In genomic region chr16:8643855-8644254, GRCm38 (mm10) we compare ENCODE assay signal across 8 mouse cellular contexts. TPM values are rescaled to one million over a fixed set of nuclear protein-coding genes. Genes with fewer than 3 reads are reported as not detected.
DNase-seq lines count a peak whose midpoint lies in the region; ATAC-seq and TF ChIP-seq lines count a peak whose summit lies in the region.

No protein-coding gene starts in this region.

- no peak overlapping the region for H3K4me3 ChIP-seq in midbrain, embryonic 12.5 days
- H3K4me3 ChIP-seq in midbrain, embryonic 16.5 days (ENCODE audit: low read depth, low read length), result no peak overlapping the region
- H3K4me3 ChIP-seq in embryonic facial prominence, embryonic 10.5 days, result no peak overlapping the region
- H3K4me3 ChIP-seq in intestine, postnatal 0 days (ENCODE audit: low read depth, low read length), result no peak overlapping the region
- no peak overlapping the region for H3K4me3 ChIP-seq in liver, embryonic 13.5 days (replicated peaks)

- peak; percentile 69 for DNase-seq in R1 (ENCODE audit: low read depth, low spot score)
- DNase-seq in embryonic facial prominence, embryonic 10.5 days (ENCODE audit: low spot score), result peak; percentile 37
- DNase-seq in liver, embryonic 13.5 days, result peak; percentile 40
- peak; percentile 28 for DNase-seq in right cerebral cortex, postnatal 25 days
- DNase-seq in ovary, adult 18-20 months (ENCODE audit: low spot score), result no peak

- H3K4me2 ChIP-seq in midbrain, embryonic 12.5 days (replicated peaks), result no peak overlapping the region
- no peak overlapping the region for H3K4me2 ChIP-seq in midbrain, embryonic 16.5 days (ENCODE audit: low read length)
- H3K4me2 ChIP-seq in intestine, postnatal 0 days (replicated peaks; ENCODE audit: low read depth), result no peak overlapping the region
- no peak overlapping the region for H3K4me2 ChIP-seq in liver, embryonic 13.5 days

- WGBS in midbrain, embryonic 12.5 days, result 75% methylated on average over 2 of the region's 2 CpGs
- 76% methylated on average over 2 of the region's 2 CpGs for WGBS in midbrain, embryonic 16.5 days
- 77% methylated on average over 2 of the region's 2 CpGs for WGBS in embryonic facial prominence, embryonic 10.5 days
- 61% methylated on average over 2 of the region's 2 CpGs for WGBS in intestine, postnatal 0 days
- 67% methylated on average over 2 of the region's 2 CpGs for WGBS in liver, embryonic 13.5 days (ENCODE audit: insufficient replicate concordance)

- H3K36me3 ChIP-seq in midbrain, embryonic 12.5 days, result peaks cover 67% of the 10 kb centered on the region
- H3K36me3 ChIP-seq in midbrain, embryonic 16.5 days (ENCODE audit: control insufficient read depth, insufficient read depth, low read length), result peaks cover 20% of the 10 kb centered on the region
- H3K36me3 ChIP-seq in embryonic facial prominence, embryonic 10.5 days (replicated peaks), result peaks cover 77% of the 10 kb centered on the region
- H3K36me3 ChIP-seq in intestine, postnatal 0 days (ENCODE audit: control insufficient read depth, insufficient read depth), result peaks cover 62% of the 10 kb centered on the region
- peaks cover 90% of the 10 kb centered on the region for H3K36me3 ChIP-seq in liver, embryonic 13.5 days

- no peaks in the 10 kb centered on the region for H3K27me3 ChIP-seq in midbrain, embryonic 12.5 days
- H3K27me3 ChIP-seq in midbrain, embryonic 16.5 days (ENCODE audit: control insufficient read depth, insufficient read depth, low read depth, low read length), result no peaks in the 10 kb centered on the region
- no peaks in the 10 kb centered on the region for H3K27me3 ChIP-seq in embryonic facial prominence, embryonic 10.5 days (replicated peaks; ENCODE audit: low read depth, poor library complexity, severe bottlenecking)
- no peaks in the 10 kb centered on the region for H3K27me3 ChIP-seq in intestine, postnatal 0 days (replicated peaks; ENCODE audit: control insufficient read depth, insufficient read depth, low read length)
- H3K27me3 ChIP-seq in liver, embryonic 13.5 days, result no peaks in the 10 kb centered on the region

- H3K9ac ChIP-seq in midbrain, embryonic 12.5 days (replicated peaks), result no peak overlapping the region
- no peak overlapping the region for H3K9ac ChIP-seq in midbrain, embryonic 16.5 days (ENCODE audit: low read depth, low read length)
- no peak overlapping the region for H3K9ac ChIP-seq in intestine, postnatal 0 days (ENCODE audit: low read depth, low read length)
- no peak overlapping the region for H3K9ac ChIP-seq in liver, embryonic 13.5 days

- TF ChIP-seq CTCF in intestine, postnatal 0 days (IDR thresholded peaks at IDR 0.05; ENCODE audit: low read depth), result peak; percentile 92

- no peak overlapping the region for H3K27ac ChIP-seq in midbrain, embryonic 12.5 days (replicated peaks)
- no peak overlapping the region for H3K27ac ChIP-seq in midbrain, embryonic 16.5 days (ENCODE audit: low read length)
- H3K27ac ChIP-seq in embryonic facial prominence, embryonic 10.5 days (replicated peaks), result no peak overlapping the region
- H3K27ac ChIP-seq in intestine, postnatal 0 days (ENCODE audit: low read depth, low read length), result peak overlapping the region; percentile 30; the same call in 1 of the 2 replicates
- no peak overlapping the region for H3K27ac ChIP-seq in liver, embryonic 13.5 days

- H3K4me1 ChIP-seq in midbrain, embryonic 12.5 days, result peaks cover under 1% of the 10 kb centered on the region; the same call in 1 of the 2 replicates
- no peaks in the 10 kb centered on the region; the same call in 1 of the 2 replicates for H3K4me1 ChIP-seq in midbrain, embryonic 16.5 days (ENCODE audit: control insufficient read depth, insufficient read depth, low read length)
- peaks cover 4% of the 10 kb centered on the region; the same call in 1 of the 2 replicates for H3K4me1 ChIP-seq in embryonic facial prominence, embryonic 10.5 days
- no peaks in the 10 kb centered on the region for H3K4me1 ChIP-seq in intestine, postnatal 0 days (replicated peaks; ENCODE audit: control insufficient read depth, insufficient read depth, low read length)
- H3K4me1 ChIP-seq in liver, embryonic 13.5 days (replicated peaks), result peaks cover 25% of the 10 kb centered on the region

- no peaks in the 10 kb centered on the region for H3K9me3 ChIP-seq in midbrain, embryonic 12.5 days
- H3K9me3 ChIP-seq in midbrain, embryonic 16.5 days (replicated peaks; ENCODE audit: control insufficient read depth, low read length, poor library complexity, severe bottlenecking), result no peaks in the 10 kb centered on the region
- no peaks in the 10 kb centered on the region for H3K9me3 ChIP-seq in embryonic facial prominence, embryonic 10.5 days
- no peaks in the 10 kb centered on the region for H3K9me3 ChIP-seq in intestine, postnatal 0 days (ENCODE audit: control insufficient read depth)
- no peaks in the 10 kb centered on the region for H3K9me3 ChIP-seq in liver, embryonic 13.5 days (replicated peaks)

- peak; percentile 65; the same call in 1 of the 2 replicates for ATAC-seq in midbrain, embryonic 12.5 days (ENCODE audit: low FRiP score, low read depth)
- no peak for ATAC-seq in midbrain, embryonic 16.5 days
- ATAC-seq in intestine, postnatal 0 days, result peak; percentile 65
- peak; percentile 82 for ATAC-seq in liver, embryonic 13.5 days (ENCODE audit: low read depth)

RNA-seq across cellular contexts. Expression of gene Tmem186, which starts 6.3 kb away (rescaled TPM):
- polyA plus RNA-seq in midbrain, embryonic 12.5 days (2016; fragmentation: Nextera tagmentation; extraction: Ambion mirVana), result 23.2 and 26.0 TPM in 2 replicates
- polyA plus RNA-seq in midbrain, embryonic 16.5 days (2015; fragmentation: Nextera tagmentation; extraction: Ambion mirVana), result 23.3 and 24.6 TPM in 2 replicates
- polyA plus RNA-seq in embryonic facial prominence, embryonic 10.5 days (2016; fragmentation: Nextera tagmentation; extraction: Ambion mirVana), result 23.5 and 25.4 TPM in 2 replicates
- 9.1 and 9.8 TPM in 2 replicates for polyA plus RNA-seq in intestine, postnatal 0 days (2015; fragmentation: Nextera tagmentation; extraction: Ambion mirVana)
- polyA plus RNA-seq in liver, embryonic 13.5 days (2015; fragmentation: Nextera tagmentation; extraction: Ambion mirVana), result 11.2 and 11.8 TPM in 2 replicates

RNA-seq across cellular contexts. Expression of gene Pmm2, which starts 6.4 kb away (rescaled TPM):
- 48.6 and 52.1 TPM in 2 replicates for polyA plus RNA-seq in midbrain, embryonic 12.5 days (2016; fragmentation: Nextera tagmentation; extraction: Ambion mirVana)
- polyA plus RNA-seq in midbrain, embryonic 16.5 days (2015; fragmentation: Nextera tagmentation; extraction: Ambion mirVana), result 33.7 and 41.0 TPM in 2 replicates
- 54.1 and 58.7 TPM in 2 replicates for polyA plus RNA-seq in embryonic facial prominence, embryonic 10.5 days (2016; fragmentation: Nextera tagmentation; extraction: Ambion mirVana)
- 116 and 120 TPM in 2 replicates for polyA plus RNA-seq in intestine, postnatal 0 days (2015; fragmentation: Nextera tagmentation; extraction: Ambion mirVana)
- polyA plus RNA-seq in liver, embryonic 13.5 days (2015; fragmentation: Nextera tagmentation; extraction: Ambion mirVana), result 37.0 and 38.5 TPM in 2 replicates

RNA-seq across cellular contexts. Expression of gene Carhsp1, which starts 28.1 kb away (rescaled TPM):
- 255 and 264 TPM in 2 replicates for polyA plus RNA-seq in midbrain, embryonic 12.5 days (2016; fragmentation: Nextera tagmentation; extraction: Ambion mirVana)
- polyA plus RNA-seq in midbrain, embryonic 16.5 days (2015; fragmentation: Nextera tagmentation; extraction: Ambion mirVana), result 157 and 181 TPM in 2 replicates
- 168 and 176 TPM in 2 replicates for polyA plus RNA-seq in embryonic facial prominence, embryonic 10.5 days (2016; fragmentation: Nextera tagmentation; extraction: Ambion mirVana)
- polyA plus RNA-seq in intestine, postnatal 0 days (2015; fragmentation: Nextera tagmentation; extraction: Ambion mirVana), result 40.1 and 43.9 TPM in 2 replicates
- 62.4 and 67.1 TPM in 2 replicates for polyA plus RNA-seq in liver, embryonic 13.5 days (2015; fragmentation: Nextera tagmentation; extraction: Ambion mirVana)

RNA-seq across cellular contexts. Expression of gene Gm5767, which starts 36.7 kb away (rescaled TPM):
- not detected in 2 replicates for polyA plus RNA-seq in midbrain, embryonic 12.5 days (2016; fragmentation: Nextera tagmentation; extraction: Ambion mirVana)
- polyA plus RNA-seq in midbrain, embryonic 16.5 days (2015; fragmentation: Nextera tagmentation; extraction: Ambion mirVana), result not detected in 2 replicates
- not detected in 2 replicates for polyA plus RNA-seq in embryonic facial prominence, embryonic 10.5 days (2016; fragmentation: Nextera tagmentation; extraction: Ambion mirVana)
- 0.22 TPM in 1 of 2 replicates, not detected in the other for polyA plus RNA-seq in intestine, postnatal 0 days (2015; fragmentation: Nextera tagmentation; extraction: Ambion mirVana)
- not detected in 2 replicates for polyA plus RNA-seq in liver, embryonic 13.5 days (2015; fragmentation: Nextera tagmentation; extraction: Ambion mirVana)
